In genomic region chr16:31570311-31571139, GRCm38 (mm10) we compare ENCODE assay signal across 8 mouse cellular contexts.
DNase-seq lines count a peak whose midpoint lies in the region; ATAC-seq and TF ChIP-seq lines count a peak whose summit lies in the region.
"Had no signal": no experiment of that assay in that cellular context is flagged by ENCODE, and none has a peak within 500 bp of the region (broad histone marks: within the 10 kb centered on the region; RNA-seq: fewer than 3 reads in every experiment).

No protein-coding gene starts in this region.

- H3K36me3 ChIP-seq in midbrain, embryonic 15.5 days (replicated peaks), result no peaks in the 10 kb centered on the region
- no peaks in the 10 kb centered on the region for H3K36me3 ChIP-seq in kidney, adult 2 months (ENCODE audit: control insufficient read depth, insufficient read depth, low read length)

- TF ChIP-seq CTCF in kidney, adult 2 months (conservative IDR thresholded peaks at IDR 0.05; ENCODE audit: insufficient read depth, insufficient read length, low read depth, low read length), result no peak

- no peak for TF ChIP-seq POLR2A in kidney, adult 2 months (IDR thresholded peaks at IDR 0.05; ENCODE audit: low read depth, low read length)

- H3K4me2 ChIP-seq in midbrain, embryonic 15.5 days, result no peak overlapping the region

- peak; percentile 58 for DNase-seq in left cerebral cortex, postnatal 4 days
- DNase-seq in left cerebral cortex, postnatal 36 days (ENCODE audit: low spot score in 2 of 2), result no peak
- peak; percentile 82 to 95 for DNase-seq in adrenal gland, adult (ENCODE audit: inconsistent age in 2 of 2, low spot score in 1 of 2)
- peak; percentile 87 for DNase-seq in cerebellum, adult 18-20 months
- DNase-seq in kidney, adult 2 months, result no peak

- no peak overlapping the region for H3K4me3 ChIP-seq in midbrain, embryonic 15.5 days
- no peak overlapping the region for H3K4me3 ChIP-seq in kidney, adult 2 months (ENCODE audit: insufficient read depth, low read depth, low read length)

- no peaks in the 10 kb centered on the region for H3K4me1 ChIP-seq in midbrain, embryonic 15.5 days
- no peaks in the 10 kb centered on the region for H3K4me1 ChIP-seq in kidney, adult 2 months (ENCODE audit: control insufficient read depth, insufficient read depth, low read length)

- 89% methylated on average over 20 of the region's 20 CpGs for WGBS in midbrain, embryonic 15.5 days
- WGBS in kidney, adult 2 months, result 76% methylated on average over 20 of the region's 20 CpGs

- no peaks in the 10 kb centered on the region for H3K27me3 ChIP-seq in midbrain, embryonic 15.5 days (replicated peaks)
- no peaks in the 10 kb centered on the region for H3K27me3 ChIP-seq in kidney, adult 2 months (replicated peaks; ENCODE audit: control insufficient read depth, insufficient read depth, low read length)

- no peak overlapping the region for H3K27ac ChIP-seq in midbrain, embryonic 15.5 days
- H3K27ac ChIP-seq in kidney, adult 2 months (ENCODE audit: insufficient read depth, low read depth, low read length), result no peak overlapping the region
- H3K27ac ChIP-seq: liver, embryonic 14.5 days had no signal

- H3K9ac ChIP-seq in midbrain, embryonic 15.5 days, result no peak overlapping the region
- H3K9ac ChIP-seq: liver, embryonic 14.5 days had no signal

- intact Hi-C loops in left cerebral cortex, postnatal 4 days (cut with DNase I), result no loop called here
- intact Hi-C loops in left cerebral cortex, postnatal 36 days (cut with DNase I), result no loop called here

- no peaks in the 10 kb centered on the region for H3K9me3 ChIP-seq in midbrain, embryonic 15.5 days

- ATAC-seq in megakaryocyte progenitor cell, adult 5-6 weeks (replicated peaks; ENCODE audit: poor library complexity), result peak; percentile 17; the same call in 1 of the 2 replicates
- no peak for ATAC-seq in midbrain, embryonic 15.5 days (replicated peaks)

Comparison
In these comparisons a context has a peak if more than half of its experiments do, and no peak if none do; other contexts are left out.
1. DNase-seq: peak in left cerebral cortex, postnatal 4 days (single experiment), adrenal gland, adult (2 of 2) and cerebellum, adult 18-20 months (2 of 2); none in left cerebral cortex, postnatal 36 days (0 of 2) and kidney, adult 2 months (single experiment).